12 mouse cellular contexts compared by ENCODE assay signal in the genomic region with DNA sequence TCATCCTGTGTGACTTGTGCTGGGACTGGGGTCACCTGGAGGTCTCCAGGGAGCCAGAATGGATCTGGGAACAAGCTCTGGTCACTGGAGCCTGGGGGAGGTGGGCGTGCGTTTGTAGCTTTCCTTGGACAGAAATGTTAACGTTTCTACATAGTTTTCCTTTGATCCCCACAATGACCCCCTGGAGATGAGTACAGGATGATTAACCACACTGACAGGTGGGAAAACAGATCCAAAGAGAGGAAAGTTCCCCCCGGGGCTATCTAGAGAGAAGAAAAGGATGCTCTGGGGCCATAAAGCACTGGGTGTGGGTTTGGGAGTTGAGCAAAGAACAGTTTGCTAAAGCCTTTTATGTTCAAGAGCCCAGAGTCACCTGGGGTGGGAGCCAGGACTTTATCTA. TPM values are rescaled to one million over a fixed set of nuclear protein-coding genes. Genes with fewer than 3 reads are reported as not detected.
DNase-seq lines count a peak whose midpoint lies in the region; ATAC-seq lines count a peak whose summit lies in the region.
"Had no signal": no experiment of that assay in that cellular context is flagged by ENCODE, and none has a peak within 500 bp of the region (broad histone marks: within the 10 kb centered on the region; RNA-seq: fewer than 3 reads in every experiment).

No protein-coding gene starts in this region.

- no peaks in the 10 kb centered on the region for H3K36me3 ChIP-seq in heart, embryonic 14.5 days (ENCODE audit: control insufficient read depth, insufficient read depth, low read length)
- H3K36me3 ChIP-seq in lung, embryonic 15.5 days: no peaks in the 10 kb centered on the region
- no peaks in the 10 kb centered on the region for H3K36me3 ChIP-seq in stomach, embryonic 16.5 days (ENCODE audit: control insufficient read depth, insufficient read depth, low read length)
- H3K36me3 ChIP-seq: G1E; heart, embryonic 12.5 days had no signal

- H3K4me3 ChIP-seq in heart, embryonic 14.5 days (ENCODE audit: control insufficient read depth in 1 of 2, insufficient read depth in 1 of 2, low read depth in 1 of 2, low read length in 2 of 2): no peak overlapping the region
- no peak overlapping the region for H3K4me3 ChIP-seq in lung, embryonic 15.5 days
- no peak overlapping the region for H3K4me3 ChIP-seq in stomach, embryonic 16.5 days (replicated peaks; ENCODE audit: low read length)
- H3K4me3 ChIP-seq: erythroblast, embryonic 14.5 days; heart, embryonic 12.5 days had no signal

- no peak overlapping the region for H3K27ac ChIP-seq in heart, embryonic 14.5 days (replicated peaks in 1 of 2; ENCODE audit: control insufficient read depth in 1 of 2, insufficient read depth in 1 of 2, low read depth in 2 of 2, low read length in 2 of 2)
- H3K27ac ChIP-seq in lung, embryonic 15.5 days: peak overlapping the region; percentile 65
- H3K27ac ChIP-seq in stomach, embryonic 16.5 days (ENCODE audit: low read length): no peak overlapping the region
- H3K27ac ChIP-seq: hindbrain, embryonic 14.5 days; macrophage had no signal

- H3K27me3 ChIP-seq in heart, embryonic 14.5 days (ENCODE audit: control insufficient read depth, insufficient read depth, low read length): no peaks in the 10 kb centered on the region
- H3K27me3 ChIP-seq in lung, embryonic 15.5 days: no peaks in the 10 kb centered on the region
- no peaks in the 10 kb centered on the region for H3K27me3 ChIP-seq in stomach, embryonic 16.5 days (ENCODE audit: control insufficient read depth, insufficient read depth, low read length)
- H3K27me3 ChIP-seq: heart, embryonic 12.5 days had no signal

- no peak for ATAC-seq in heart, embryonic 14.5 days (ENCODE audit: insufficient number of reproducible peaks, insufficient read depth, low FRiP score, low read depth)
- no peak for ATAC-seq in lung, embryonic 15.5 days (ENCODE audit: borderline replicate concordance, extremely low read depth, low FRiP score, low TSS enrichment)
- ATAC-seq in stomach, embryonic 16.5 days (ENCODE audit: insufficient read depth, low FRiP score): no peak

- H3K4me2 ChIP-seq in heart, embryonic 14.5 days (ENCODE audit: low read length): no peak overlapping the region
- no peak overlapping the region for H3K4me2 ChIP-seq in lung, embryonic 15.5 days
- no peak overlapping the region for H3K4me2 ChIP-seq in stomach, embryonic 16.5 days (ENCODE audit: low read depth, low read length)
- H3K4me2 ChIP-seq: heart, embryonic 12.5 days; hindbrain, embryonic 14.5 days had no signal

- no peaks in the 10 kb centered on the region for H3K9me3 ChIP-seq in heart, embryonic 14.5 days (ENCODE audit: control insufficient read depth, low read length)
- H3K9me3 ChIP-seq in lung, embryonic 15.5 days: no peaks in the 10 kb centered on the region
- no peaks in the 10 kb centered on the region for H3K9me3 ChIP-seq in stomach, embryonic 16.5 days (replicated peaks; ENCODE audit: control insufficient read depth, low read length)
- H3K9me3 ChIP-seq: G1E; heart, embryonic 12.5 days had no signal

- no peak for DNase-seq in heart, adult 9 months (ENCODE audit: low spot score in 2 of 2)
- no peak for DNase-seq in lung, postnatal 4 days
- DNase-seq in ZHBTc4 (ENCODE audit: low read depth, low spot score): peak; percentile 92
- no peak for DNase-seq in T-cell, adult 2 months (ENCODE audit: low spot score)

- 62% methylated on average over 4 of the region's 4 CpGs for WGBS in heart, embryonic 14.5 days
- WGBS in lung, embryonic 15.5 days: 35% methylated on average over 4 of the region's 4 CpGs
- 56% methylated on average over 4 of the region's 4 CpGs for WGBS in stomach, embryonic 16.5 days

- peaks cover 21 to 28% of the 10 kb centered on the region in 2 experiments for H3K4me1 ChIP-seq in heart, embryonic 14.5 days (ENCODE audit: control insufficient read depth in 2 of 2, insufficient read depth in 2 of 2, low read length in 2 of 2)
- H3K4me1 ChIP-seq in lung, embryonic 15.5 days: peaks cover 31% of the 10 kb centered on the region
- peaks cover 24% of the 10 kb centered on the region for H3K4me1 ChIP-seq in stomach, embryonic 16.5 days (ENCODE audit: control insufficient read depth, insufficient read depth, low read length)

- 0 out of 2 replicates have a peak overlapping the region, but pooled peaks have one; percentile 51 for H3K9ac ChIP-seq in heart, embryonic 14.5 days (ENCODE audit: low read length)
- H3K9ac ChIP-seq in lung, embryonic 15.5 days: no peak overlapping the region
- peak overlapping the region; percentile 32; the same call in 1 of the 2 replicates for H3K9ac ChIP-seq in stomach, embryonic 16.5 days (ENCODE audit: low read length)
- H3K9ac ChIP-seq: hindbrain, embryonic 14.5 days had no signal

RNA-seq across cellular contexts. Expression of gene Tnni1, which starts 1.4 kb away (rescaled TPM):
- 5,020 and 5,035 TPM in 2 replicates for polyA plus RNA-seq in heart, embryonic 14.5 days (2014; fragmentation: Nextera tagmentation; extraction: Ambion mirVana)
- 97.5 and 117 TPM in 2 replicates for polyA plus RNA-seq in lung, embryonic 15.5 days (2015; fragmentation: Nextera tagmentation; extraction: Ambion mirVana)
- 6.2 and 84.9 TPM in 2 replicates for polyA plus RNA-seq in stomach, embryonic 16.5 days (2015; fragmentation: Nextera tagmentation; extraction: Ambion mirVana)
- polyA plus RNA-seq: erythroblast, embryonic 14.5 days; macrophage had no signal

RNA-seq across cellular contexts. Expression of gene Phlda3, which starts 14.7 kb away (rescaled TPM):
- polyA plus RNA-seq in heart, embryonic 14.5 days (2014; fragmentation: Nextera tagmentation; extraction: Ambion mirVana): 72.4 and 77.2 TPM in 2 replicates
- polyA plus RNA-seq in lung, embryonic 15.5 days (2015; fragmentation: Nextera tagmentation; extraction: Ambion mirVana): 79.9 and 80.0 TPM in 2 replicates
- 77.4 and 80.5 TPM in 2 replicates for polyA plus RNA-seq in stomach, embryonic 16.5 days (2015; fragmentation: Nextera tagmentation; extraction: Ambion mirVana)

RNA-seq across cellular contexts. Expression of gene Lad1, which starts 37.7 kb away (rescaled TPM):
- polyA plus RNA-seq in heart, embryonic 14.5 days (2014; fragmentation: Nextera tagmentation; extraction: Ambion mirVana): 3.1 and 4.8 TPM in 2 replicates
- polyA plus RNA-seq in lung, embryonic 15.5 days (2015; fragmentation: Nextera tagmentation; extraction: Ambion mirVana): 14.9 and 17.0 TPM in 2 replicates
- 109 and 142 TPM in 2 replicates for polyA plus RNA-seq in stomach, embryonic 16.5 days (2015; fragmentation: Nextera tagmentation; extraction: Ambion mirVana)
- polyA plus RNA-seq: erythroblast, embryonic 14.5 days; G1E had no signal

RNA-seq across cellular contexts. Expression of gene Tnnt2, which starts 55.5 kb away (rescaled TPM):
- 7,347 and 7,875 TPM in 2 replicates for polyA plus RNA-seq in heart, embryonic 14.5 days (2014; fragmentation: Nextera tagmentation; extraction: Ambion mirVana)
- 158 and 190 TPM in 2 replicates for polyA plus RNA-seq in lung, embryonic 15.5 days (2015; fragmentation: Nextera tagmentation; extraction: Ambion mirVana)
- polyA plus RNA-seq in stomach, embryonic 16.5 days (2015; fragmentation: Nextera tagmentation; extraction: Ambion mirVana): 40.8 and 48.4 TPM in 2 replicates
- polyA plus RNA-seq: erythroblast, embryonic 14.5 days; G1E; macrophage had no signal

Comparison
In these comparisons a context has a peak if more than half of its experiments do, and no peak if none do; other contexts are left out.
1. RNA of gene Tnni1, which starts 1.4 kb away (polyA plus RNA-seq): 5,020 to 5,035 TPM in heart, embryonic 14.5 days; 97.5 to 117 TPM in lung, embryonic 15.5 days and 6.2 to 84.9 TPM in stomach, embryonic 16.5 days; every median in the first group is over 10 times any median in the second.